Mouse (Mus musculus) cerebellum, postnatal 25 days (tissue): ENCODE measurements at regions not wholly inside any gene's neighbourhood (a gene's known extent, or its start where the extent isn't known, plus 50 kb on each side); places are given as distances from the start of the nearest gene placed in this dataset.
A peak's percentile ranks its signal among the peaks of the same experiment; 100 is the strongest.
"Not testable (repeated sequence)": the region's sequence is repeated elsewhere in the genome, so short reads cannot be mapped to it uniquely, and the experiment has no call there.

ENCODE experiments used
- DNase-seq, 2 experiments: peaks; one replicate each; pipeline ENCODE4 v3.0.0; 2021; ENCODE audit warnings: mixed read lengths in 2 of 2

DNA sequence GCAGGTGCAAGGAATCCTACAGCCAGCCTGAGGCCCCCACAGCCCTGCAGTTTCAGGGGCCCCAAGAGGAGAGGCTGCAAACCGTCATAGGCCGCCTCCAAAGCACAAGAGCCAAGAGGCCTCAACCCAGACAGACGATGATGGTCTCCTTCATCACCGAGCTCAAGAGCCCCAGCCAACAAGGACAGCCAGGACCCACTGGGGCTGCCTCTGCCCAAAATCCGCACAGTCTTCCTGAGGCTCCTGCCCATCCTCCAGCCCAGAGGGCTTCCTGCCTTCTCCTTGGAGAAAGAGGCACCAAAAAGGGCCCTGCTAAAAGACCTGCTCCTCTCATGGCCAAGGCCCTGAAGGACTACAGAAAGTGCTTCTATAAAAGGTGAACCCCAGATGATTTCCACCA is 112.3 kb downstream of the Nus1 start:
- not testable (repeated sequence) for DNase-seq

DNA sequence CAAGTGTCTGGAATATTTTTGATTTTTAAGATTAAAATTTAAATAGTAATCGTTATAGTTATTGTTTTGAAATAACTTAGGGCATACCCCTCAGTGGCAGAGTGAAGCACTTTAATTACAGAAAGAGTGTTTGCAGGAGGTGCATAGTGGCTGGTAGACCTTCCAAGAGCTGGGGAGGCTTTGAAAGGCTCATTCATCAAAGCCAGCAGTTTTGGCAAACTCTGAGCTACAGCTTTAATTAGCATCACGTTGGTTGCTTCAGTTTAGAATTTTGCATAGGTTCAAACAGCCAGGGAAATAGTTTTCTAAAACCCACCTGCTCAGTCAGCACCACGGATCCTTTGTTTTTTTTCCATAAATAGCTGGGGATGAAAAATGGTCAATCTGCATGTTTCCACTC is 113.5 kb downstream of the Nus1 start:
- DNase-seq, result no peak

DNA sequence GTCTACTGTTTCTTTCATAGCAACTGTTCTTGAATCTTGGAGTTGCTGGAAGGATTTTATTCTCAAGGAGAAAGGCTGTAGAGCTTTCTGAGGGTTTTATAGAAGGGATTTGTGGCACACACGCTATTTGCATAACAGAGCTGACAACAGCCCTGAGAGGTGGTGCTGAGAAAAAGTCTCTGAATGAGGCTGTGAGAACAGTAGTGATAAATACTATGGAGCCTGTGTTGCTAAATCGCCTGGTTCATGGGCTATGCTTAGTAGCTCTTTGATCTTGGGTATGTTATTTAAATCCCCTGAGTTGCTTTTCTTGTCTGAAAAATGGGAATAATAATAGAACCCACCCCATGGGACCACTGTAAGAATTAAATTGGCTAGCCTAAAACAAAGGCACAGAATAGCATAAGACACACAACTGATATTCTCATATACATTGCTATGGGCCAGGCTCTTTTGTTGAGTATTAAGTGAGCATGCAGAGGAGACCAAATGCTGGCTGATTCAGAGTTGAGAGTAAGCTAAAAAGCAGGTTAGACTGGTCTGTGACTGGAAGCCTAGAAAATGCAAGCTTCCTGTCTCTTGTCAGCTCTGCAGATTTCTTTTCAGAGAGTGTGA is 116.0 kb downstream of the Nus1 start:
- no peak for DNase-seq

DNA sequence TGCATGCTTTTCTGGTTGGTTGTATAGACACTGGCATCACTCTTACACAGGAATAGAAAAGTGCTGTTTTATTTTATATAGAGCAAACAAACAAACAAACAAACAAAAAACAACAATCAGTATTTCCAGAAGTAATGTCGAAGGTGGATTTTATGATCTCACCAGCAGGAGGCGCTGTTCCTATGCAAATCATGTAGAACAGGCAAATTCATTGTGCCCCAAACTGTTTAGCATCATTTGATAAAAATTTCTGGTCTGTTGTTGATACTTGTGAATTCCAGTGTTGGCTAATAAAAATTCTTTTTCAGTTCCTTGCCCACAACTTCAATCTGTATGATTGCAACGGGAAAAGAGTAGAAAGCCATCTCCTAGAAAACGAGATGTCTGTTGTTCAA is 116.5 kb downstream of the Nus1 start:
- DNase-seq, result peak in 1 of 2 experiments; percentile 56

GRCm38 (mm10) chr10:52545566-52545965 is 128.2 kb downstream of the Nus1 start:
- no peak for DNase-seq

- DNase-seq, result no peak
These were observed 113.0 kb upstream of the Slc35f1 start for GRCm38 (mm10) chr10:52577383-52577782.

DNA sequence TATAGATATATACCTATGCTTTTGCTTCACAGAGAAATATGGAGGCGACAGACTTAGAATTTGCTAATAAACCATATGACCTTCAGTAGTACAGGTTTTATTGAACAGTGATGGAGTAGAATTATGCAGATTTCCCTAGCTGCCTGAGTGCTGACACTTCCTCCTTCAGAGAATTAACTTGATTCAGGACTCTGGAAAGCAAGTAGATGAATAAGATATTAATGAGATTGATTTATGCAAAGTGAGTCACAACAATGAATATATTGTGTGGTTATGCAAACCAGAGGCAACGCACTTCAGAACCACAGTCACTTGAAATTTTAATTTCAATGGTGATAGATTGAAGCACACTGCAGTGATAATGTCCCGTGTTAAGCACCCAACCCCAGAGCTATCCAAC is 112.5 kb upstream of the Slc35f1 start:
- no peak for DNase-seq

DNA sequence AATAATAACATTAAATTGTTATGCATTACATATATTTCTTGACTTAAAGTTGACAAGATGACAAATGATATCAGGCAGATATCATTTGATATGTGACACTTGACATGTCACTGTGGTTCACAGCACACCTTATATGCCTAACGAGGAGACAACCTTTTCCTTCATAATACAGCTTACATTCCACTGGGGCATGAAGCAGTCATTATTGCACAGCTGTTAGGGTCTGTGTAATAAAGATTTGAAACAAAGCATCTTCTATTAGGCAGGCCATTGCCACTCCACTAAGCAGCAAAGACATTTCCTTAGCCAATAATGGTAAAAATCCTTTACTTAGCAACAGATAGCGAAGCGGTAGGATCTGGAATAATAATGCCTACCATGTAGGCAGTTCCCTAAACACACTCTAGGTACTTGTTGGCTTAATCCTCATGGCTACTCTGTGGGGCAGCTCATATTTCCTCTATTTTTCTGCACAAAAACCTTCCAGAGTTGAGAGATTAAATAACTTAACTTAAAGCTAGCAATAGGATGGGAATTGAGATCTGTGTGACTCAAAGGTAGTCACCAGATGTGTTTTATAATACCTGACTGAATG is 112.0 kb upstream of the Slc35f1 start:
- no peak for DNase-seq

DNA sequence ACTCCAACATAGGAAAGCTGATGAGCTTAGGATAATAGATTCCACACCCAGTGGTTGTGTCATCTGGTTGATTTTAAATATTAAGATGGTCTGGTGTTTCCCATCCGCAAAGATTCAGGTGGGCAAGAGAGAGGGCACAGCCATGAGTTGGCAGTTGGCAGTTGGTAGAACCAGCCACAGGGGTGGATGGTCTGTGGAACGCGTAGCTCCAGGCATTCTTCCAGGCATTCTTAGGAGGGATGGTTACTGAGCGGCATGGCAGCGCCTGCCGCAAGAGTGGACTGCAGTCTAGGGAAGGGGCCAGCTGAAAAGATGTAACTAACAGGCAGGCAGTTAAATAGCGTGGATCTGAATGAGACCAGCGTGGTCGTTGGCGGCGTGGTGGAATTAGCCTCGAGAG is 96.6 kb upstream of the Slc35f1 start:
- no peak for DNase-seq
